Mouse (Mus musculus) neural tube, embryonic 15.5 days (tissue): ENCODE data around the gene Pan2. TPM values are rescaled to one million over a fixed set of nuclear protein-coding genes. Genes with fewer than 3 reads are reported as not detected.

Source experiments
- ATAC-seq: fragments of 200-750 bp; cut with Nextera tagmentation; 2 replicates; pipeline ENCODE4 v1.8.0; 2017; ENCODE audit warnings: mild to moderate bottlenecking, moderate TSS enrichment, moderate library complexity; ENCODE audit not compliant: low FRiP score
- H3K27ac ChIP-seq: fragments of 300-500 bp; sonication (generic); replicated peaks from 2 replicates; pipeline ENCODE4 v1.5.1; 2015; ENCODE audit warnings: mild to moderate bottlenecking, inconsistent platforms
- H3K27me3 ChIP-seq: fragments of 300-500 bp; sonication (generic); replicated peaks from 2 replicates; pipeline ENCODE4 v1.6.1; 2015; ENCODE audit warnings: inconsistent platforms
- H3K36me3 ChIP-seq: fragments of 300-500 bp; sonication (generic); 2 replicates; pipeline ENCODE4 v1.6.1; 2015; ENCODE audit warnings: inconsistent platforms
- H3K4me1 ChIP-seq: fragments of 300-500 bp; sonication (generic); 2 replicates; pipeline ENCODE4 v1.6.1; 2015; ENCODE audit warnings: inconsistent platforms
- H3K4me2 ChIP-seq: fragments of 300-500 bp; sonication (generic); 2 replicates; pipeline ENCODE4 v1.6.1; 2015; ENCODE audit warnings: inconsistent platforms, mild to moderate bottlenecking, moderate library complexity
- H3K4me3 ChIP-seq: fragments of 300-500 bp; sonication (generic); replicated peaks from 2 replicates; pipeline ENCODE4 v1.5.1; 2015; ENCODE audit warnings: mild to moderate bottlenecking, inconsistent platforms
- H3K9ac ChIP-seq: fragments of 300-500 bp; sonication (generic); replicated peaks from 2 replicates; pipeline ENCODE4 v1.6.1; 2015; ENCODE audit warnings: mild to moderate bottlenecking, inconsistent platforms
- H3K9me3 ChIP-seq: fragments of 300-500 bp; sonication (generic); replicated peaks from 2 replicates; pipeline ENCODE4 v1.6.1; 2016; ENCODE audit warnings: inconsistent platforms
- WGBS: fragments of 180-500 bp; shearing (Covaris S2); methylation state at CpG from one replicate; pipeline ENCODE4 v1.1.7; 2015; ENCODE audit warnings: mixed read lengths; 5-methylcytosine and 5-hydroxymethylcytosine counted together
- polyA plus RNA-seq: library from polyadenylated mRNA; unstranded; fragments of >200 nt; fragmentation: Nextera tagmentation; extraction: Ambion mirVana; gene quantifications from 2 replicates; pipeline ENCODE4 v1.2.1, GENCODE M21; 2015

Gene Pan2
- polyA plus RNA-seq, 1 experiment from 2014 or later = 17.4 TPM

DNA sequence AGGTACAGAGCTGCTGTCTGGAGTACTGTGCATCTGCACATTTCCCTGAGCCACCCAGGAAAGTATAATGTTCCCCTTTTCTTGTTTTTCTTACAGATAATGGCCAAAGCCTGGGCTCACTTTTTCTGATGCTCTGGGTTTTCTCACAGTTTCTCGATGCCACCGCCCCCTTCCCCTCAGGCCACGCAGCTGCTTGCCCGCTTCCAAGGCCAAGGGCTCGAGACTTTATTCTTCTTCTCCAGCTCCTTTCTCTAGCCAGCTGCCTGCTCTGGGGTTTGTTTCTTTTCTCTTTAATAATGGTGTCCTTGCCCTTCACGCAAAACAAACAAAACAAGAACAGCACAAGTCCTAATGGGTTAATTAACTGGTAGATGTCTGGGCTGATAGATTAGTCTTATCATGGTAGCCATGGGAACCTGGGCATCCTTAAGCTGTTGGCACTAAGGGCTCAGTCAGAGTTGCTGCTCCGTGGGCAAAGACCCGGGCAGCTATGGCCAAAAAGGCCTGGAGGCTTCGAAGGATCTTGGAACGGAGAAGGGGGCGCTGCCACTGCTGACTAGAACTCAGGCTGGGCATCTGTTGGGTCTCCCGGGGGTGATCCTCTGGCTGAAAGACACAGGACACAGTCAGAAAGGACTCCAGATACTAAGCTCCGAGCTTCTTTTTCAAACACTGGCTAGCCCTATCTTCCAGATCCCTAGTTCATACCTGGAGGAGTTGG is 6.6 kb upstream of the Pan2 start:
- WGBS = 63% methylated on average over 13 of the region's 13 CpGs
- no peak overlapping the region for H3K9ac ChIP-seq
- no peak overlapping the region for H3K4me3 ChIP-seq
- no peak for ATAC-seq
- no peak overlapping the region for H3K4me2 ChIP-seq
- H3K27me3 ChIP-seq = no peaks in the 10 kb centered on the region
- no peaks in the 10 kb centered on the region for H3K9me3 ChIP-seq
- H3K4me1 ChIP-seq = no peaks in the 10 kb centered on the region
- peaks cover 17% of the 10 kb centered on the region for H3K36me3 ChIP-seq
- H3K27ac ChIP-seq = no peak overlapping the region

DNA sequence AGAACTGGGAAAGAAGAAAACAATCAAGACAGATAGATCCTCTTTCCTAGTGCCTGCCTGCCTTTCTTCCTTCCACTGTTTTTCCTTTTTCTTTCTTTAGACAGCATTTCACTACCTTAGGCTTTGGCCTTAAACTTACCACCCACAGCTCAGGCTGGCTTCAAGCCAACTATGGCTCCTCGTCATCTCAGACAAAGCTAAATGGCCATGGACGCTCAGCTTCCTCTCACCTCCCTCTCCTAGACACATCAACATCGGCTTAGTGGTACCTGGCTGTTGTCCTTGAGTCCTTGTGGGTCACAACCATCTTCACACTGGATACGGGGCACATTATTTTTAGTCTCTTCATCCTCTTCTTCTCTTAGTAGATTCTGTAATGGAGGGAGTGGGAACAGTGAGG is 5.9 kb upstream of the Pan2 start:
- Histone ChIP-seq H3K4me2 (no peak overlapping the region), H3K4me3 (no peak overlapping the region), H3K27me3 (no peaks in the 10 kb centered on the region), H3K36me3 (peaks cover 11% of the 10 kb centered on the region), H3K27ac (no peak overlapping the region), H3K9me3 (no peaks in the 10 kb centered on the region), H3K9ac (no peak overlapping the region), H3K4me1 (peaks cover 3% of the 10 kb centered on the region)
- WGBS = 65% methylated on average over 4 of the region's 4 CpGs
- ATAC-seq = no peak

DNA sequence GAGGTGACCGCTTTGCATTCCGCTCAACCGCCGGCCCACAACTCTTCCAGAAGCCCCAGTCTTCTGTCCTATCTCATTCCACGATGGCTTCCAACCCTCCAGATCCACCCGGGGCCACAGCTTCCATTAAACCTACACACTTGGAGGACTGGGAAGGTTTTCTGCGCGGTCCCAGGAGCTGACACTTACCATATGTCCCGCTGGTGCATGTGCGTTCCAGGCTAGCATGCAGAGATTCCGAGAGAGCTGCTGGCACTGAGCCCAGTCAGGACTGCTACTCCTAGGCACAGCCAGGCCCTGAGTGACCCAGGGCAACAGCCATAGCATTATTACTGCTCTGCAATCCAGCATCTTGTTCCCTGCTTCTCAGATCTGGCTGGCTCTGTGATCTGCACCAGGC is 5.5 kb upstream of the Pan2 start:
- Histone ChIP-seq H3K9ac (no peak overlapping the region), H3K4me2 (no peak overlapping the region), H3K4me1 (peaks cover 7% of the 10 kb centered on the region), H3K36me3 (peaks cover 7% of the 10 kb centered on the region; the same call in 1 of the 2 replicates), H3K27ac (no peak overlapping the region), H3K27me3 (no peaks in the 10 kb centered on the region), H3K9me3 (no peaks in the 10 kb centered on the region), H3K4me3 (no peak overlapping the region)
- no peak for ATAC-seq
- 73% methylated on average over 11 of the region's 11 CpGs for WGBS

DNA sequence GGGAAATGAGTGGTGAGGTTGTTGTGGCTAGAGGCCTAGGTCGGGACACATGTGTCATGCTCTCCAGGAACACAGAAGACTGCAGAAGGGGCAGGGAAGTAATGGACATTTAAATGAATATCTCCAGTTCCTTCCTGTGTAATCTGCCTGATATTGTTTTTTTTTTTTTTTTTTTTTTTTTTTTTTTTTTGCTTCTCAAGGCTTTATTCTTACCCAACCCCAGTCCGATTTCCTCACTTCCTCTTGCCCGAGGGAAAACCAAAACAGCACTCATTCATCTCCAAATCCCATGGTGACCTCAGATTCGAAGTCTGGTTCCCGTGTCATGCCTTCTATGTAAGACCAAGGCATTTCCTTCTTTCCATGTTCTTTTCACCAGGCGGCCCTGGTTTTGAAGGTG is 4.9 kb upstream of the Pan2 start:
- 0 out of 2 replicates have a peak, but pooled peaks cover 3% of the 10 kb centered on the region for H3K36me3 ChIP-seq
- no peak overlapping the region for H3K27ac ChIP-seq
- H3K4me1 ChIP-seq = peaks cover 7% of the 10 kb centered on the region
- H3K4me3 ChIP-seq = no peak overlapping the region
- ATAC-seq = no peak
- 76% methylated on average over 6 of the region's 6 CpGs for WGBS
- no peaks in the 10 kb centered on the region for H3K9me3 ChIP-seq
- no peaks in the 10 kb centered on the region for H3K27me3 ChIP-seq
- H3K9ac ChIP-seq = no peak overlapping the region
- no peak overlapping the region for H3K4me2 ChIP-seq

DNA sequence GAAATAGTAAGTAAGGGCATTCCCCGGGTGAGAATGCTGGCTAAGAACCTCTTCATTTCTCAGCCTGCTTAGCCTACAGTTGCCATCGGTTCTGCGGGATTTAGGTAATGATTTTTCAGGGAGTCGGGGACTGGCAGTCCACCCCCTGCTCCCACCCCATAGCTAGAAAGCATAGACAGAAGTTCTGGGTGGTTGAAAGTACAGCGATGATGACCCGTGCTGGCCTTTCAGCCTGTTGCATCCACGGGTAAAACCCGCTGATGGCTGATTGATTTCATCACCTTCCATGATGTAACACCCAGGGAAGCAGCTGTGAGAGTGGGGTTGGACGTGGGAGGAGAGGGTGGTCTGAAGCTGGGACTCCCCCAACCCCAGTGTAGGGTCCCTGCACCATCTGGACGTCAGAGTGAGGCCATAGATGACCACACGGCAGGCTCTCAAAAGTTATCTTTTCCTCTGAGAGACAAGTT is 4.4 kb upstream of the Pan2 start, which contains the start of gene Il23a:
Gene Il23a (minus strand): TSS at position 51 of the 470 bp plus-strand sequence.
- no peaks in the 10 kb centered on the region for H3K36me3 ChIP-seq
- H3K4me1 ChIP-seq = peaks cover 9% of the 10 kb centered on the region
- no peak within 1 kb of the TSS for H3K9ac ChIP-seq
- no peaks in the 10 kb centered on the region for H3K27me3 ChIP-seq
- no peak for ATAC-seq
- H3K4me2 ChIP-seq = no peak within 1 kb of the TSS
- WGBS = 84% methylated on average over 11 of the region's 11 CpGs
- no peak within 1 kb of the TSS for H3K4me3 ChIP-seq
- H3K27ac ChIP-seq = no peak within 1 kb of the TSS
- no peaks in the 10 kb centered on the region for H3K9me3 ChIP-seq

DNA sequence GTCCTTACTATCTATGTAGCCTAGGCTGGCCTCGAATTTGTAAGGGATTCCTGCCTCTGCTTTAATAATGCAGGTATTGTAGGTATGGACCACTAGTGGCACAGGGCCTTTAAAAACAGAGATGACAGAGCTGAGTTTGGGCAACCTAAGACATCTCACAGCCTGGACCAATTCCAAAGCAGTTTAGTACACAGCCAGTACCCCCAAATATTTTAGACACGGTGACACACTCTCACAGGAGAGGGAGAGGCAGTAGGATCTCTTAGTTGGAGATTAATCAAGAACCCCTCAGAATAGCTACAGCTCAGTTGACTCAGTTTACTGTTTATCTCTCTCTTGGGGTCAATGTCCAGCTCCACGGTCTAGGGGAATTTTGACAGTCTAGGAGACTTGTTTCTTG is 778 bp upstream of the Pan2 start:
- H3K4me1 ChIP-seq = peaks cover 20% of the 10 kb centered on the region
- no peaks in the 10 kb centered on the region for H3K36me3 ChIP-seq
- no peak for ATAC-seq
- 41% methylated on average over 3 of the region's 3 CpGs for WGBS
- H3K9ac ChIP-seq = peak overlapping the region; percentile 91
- H3K27ac ChIP-seq = peak overlapping the region; percentile 99
- H3K4me3 ChIP-seq = peak overlapping the region; percentile 62
- no peaks in the 10 kb centered on the region for H3K9me3 ChIP-seq
- H3K27me3 ChIP-seq = no peaks in the 10 kb centered on the region
- peak overlapping the region; percentile 86 for H3K4me2 ChIP-seq

DNA sequence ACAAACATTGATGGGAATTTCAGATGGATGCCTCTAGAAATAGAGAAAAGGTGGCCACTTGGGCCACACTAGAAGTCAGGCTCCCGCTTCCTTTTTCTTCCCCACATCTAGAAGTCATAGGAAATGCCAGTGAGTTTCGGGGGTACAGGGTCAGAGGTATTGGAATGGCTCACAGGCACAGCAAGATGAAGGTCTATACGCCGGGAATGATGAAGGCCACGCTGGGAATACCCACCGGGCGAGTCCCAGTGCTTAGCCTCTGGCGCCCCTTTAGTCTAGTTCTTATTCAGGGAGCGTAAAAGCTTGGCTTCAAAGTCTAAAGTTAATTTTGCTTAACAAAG is 380 bp upstream of the Pan2 start:
- WGBS = under 1% methylated on average over 9 of the region's 9 CpGs
- Histone ChIP-seq H3K27ac (peak overlapping the region; percentile 99), H3K9me3 (no peaks in the 10 kb centered on the region), H3K36me3 (0 out of 2 replicates have a peak, but pooled peaks cover under 1% of the 10 kb centered on the region), H3K4me3 (peak overlapping the region; percentile 62), H3K4me1 (peaks cover 20% of the 10 kb centered on the region), H3K9ac (peak overlapping the region; percentile 91), H3K4me2 (peak overlapping the region; percentile 86), H3K27me3 (no peaks in the 10 kb centered on the region)
- peak; percentile 63 for ATAC-seq

DNA sequence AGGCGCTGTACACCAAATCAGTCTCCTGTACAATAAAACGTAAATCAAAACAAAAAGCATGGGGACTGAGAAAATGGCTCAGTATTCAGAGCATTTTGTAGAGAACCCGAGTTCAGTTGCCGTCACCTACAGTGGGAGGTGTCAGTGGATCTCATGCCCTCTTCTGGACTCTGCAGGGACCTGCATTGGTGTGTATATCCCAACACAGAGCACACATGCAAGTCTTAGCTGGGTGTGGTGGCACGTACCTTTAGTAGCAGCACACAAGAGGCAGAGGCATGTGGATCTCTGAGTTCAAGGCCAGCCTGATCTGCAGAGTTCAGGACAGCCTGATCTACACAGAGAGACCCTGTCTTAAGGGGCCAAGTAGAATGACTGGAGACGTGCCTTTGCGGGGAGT is 6.5 kb downstream of the Pan2 start:
- Histone ChIP-seq H3K36me3 (peaks cover 42% of the 10 kb centered on the region), H3K9me3 (no peaks in the 10 kb centered on the region), H3K27ac (0 out of 2 replicates have a peak overlapping the region, but pooled peaks have one; percentile 9), H3K27me3 (no peaks in the 10 kb centered on the region), H3K4me2 (no peak overlapping the region), H3K4me1 (peaks cover 11% of the 10 kb centered on the region), H3K4me3 (no peak overlapping the region), H3K9ac (no peak overlapping the region)
- no peak for ATAC-seq
- WGBS = 80% methylated on average over 7 of the region's 7 CpGs

DNA sequence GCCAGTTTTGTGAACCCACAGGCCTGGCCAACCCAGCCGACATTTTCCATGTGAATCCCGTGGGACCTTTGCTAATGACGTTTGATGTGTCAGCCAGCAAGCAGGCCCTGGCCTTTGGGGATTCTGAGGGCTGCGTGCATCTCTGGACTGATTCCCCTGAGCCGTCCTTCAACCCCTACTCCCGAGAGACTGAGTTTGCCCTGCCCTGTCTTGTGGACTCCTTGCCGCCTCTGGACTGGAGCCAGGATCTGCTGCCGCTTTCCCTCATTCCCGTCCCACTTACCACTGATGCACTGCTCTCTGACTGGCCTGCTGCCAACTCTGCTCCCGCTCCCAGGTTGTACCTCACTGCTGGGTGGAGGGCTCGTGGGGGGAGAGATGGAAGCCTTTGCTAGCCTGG is 7.0 kb downstream of the Pan2 start:
- Histone ChIP-seq H3K27ac (peak overlapping the region; percentile 9; the same call in 1 of the 2 replicates), H3K4me1 (peaks cover 9% of the 10 kb centered on the region), H3K4me3 (no peak overlapping the region), H3K36me3 (peaks cover 47% of the 10 kb centered on the region), H3K9me3 (no peaks in the 10 kb centered on the region), H3K4me2 (no peak overlapping the region), H3K9ac (0 out of 2 replicates have a peak overlapping the region, but pooled peaks have one; percentile 14), H3K27me3 (no peaks in the 10 kb centered on the region)
- WGBS = 50% methylated on average over 11 of the region's 11 CpGs
- peak; percentile 14; the same call in 1 of the 2 replicates for ATAC-seq

DNA sequence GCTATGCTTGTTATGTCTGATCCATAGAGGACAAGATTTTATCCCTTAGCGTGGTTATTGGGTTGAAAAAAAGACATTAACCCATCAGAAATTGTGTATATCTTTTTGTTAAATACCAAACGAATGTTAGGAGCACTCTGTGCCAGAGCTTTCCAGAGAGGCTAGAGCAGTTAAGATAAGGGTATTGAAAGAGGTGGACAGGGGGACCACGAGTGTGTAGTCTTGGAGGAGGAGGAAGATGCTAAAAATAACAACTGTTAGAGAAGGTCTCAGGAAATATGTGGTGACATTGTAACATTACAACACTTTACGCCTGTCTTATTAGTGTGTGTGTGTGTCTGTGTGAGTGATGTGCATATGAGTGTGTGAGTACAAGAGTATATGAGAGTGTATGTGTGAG is 7.8 kb downstream of the Pan2 start:
- Histone ChIP-seq H3K27me3 (no peaks in the 10 kb centered on the region), H3K36me3 (peaks cover 54% of the 10 kb centered on the region), H3K9ac (no peak overlapping the region), H3K27ac (no peak overlapping the region), H3K4me3 (no peak overlapping the region), H3K9me3 (no peaks in the 10 kb centered on the region), H3K4me2 (no peak overlapping the region), H3K4me1 (peaks cover 9% of the 10 kb centered on the region)
- WGBS = 90% methylated on average over 4 of the region's 4 CpGs
- ATAC-seq = no peak

DNA sequence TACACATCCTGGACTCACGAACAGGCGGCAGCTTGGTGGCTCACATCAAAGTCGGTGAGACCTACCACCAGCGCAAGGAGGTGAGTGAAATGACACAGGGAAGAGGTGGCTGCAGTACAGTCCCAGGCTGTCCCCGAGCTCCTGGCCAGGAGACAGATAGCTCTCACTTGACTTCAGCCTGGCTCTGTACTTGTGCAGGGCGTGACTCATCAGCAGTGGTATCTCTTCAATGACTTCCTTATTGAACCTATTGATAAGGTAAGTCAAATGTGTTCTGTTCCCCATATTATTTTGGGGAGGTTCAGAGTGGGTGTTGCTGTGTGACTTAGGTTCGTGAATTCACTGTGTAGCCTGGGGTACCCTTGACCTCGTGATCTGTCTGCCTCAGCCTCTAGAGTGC is 12.4 kb downstream of the Pan2 start:
- Histone ChIP-seq H3K9ac (no peak overlapping the region), H3K4me3 (no peak overlapping the region), H3K9me3 (no peaks in the 10 kb centered on the region), H3K27me3 (no peaks in the 10 kb centered on the region), H3K36me3 (peaks cover 75% of the 10 kb centered on the region), H3K4me2 (no peak overlapping the region), H3K27ac (no peak overlapping the region), H3K4me1 (peaks cover under 1% of the 10 kb centered on the region; the same call in 1 of the 2 replicates)
- 93% methylated on average over 8 of the region's 8 CpGs for WGBS
- no peak for ATAC-seq

DNA sequence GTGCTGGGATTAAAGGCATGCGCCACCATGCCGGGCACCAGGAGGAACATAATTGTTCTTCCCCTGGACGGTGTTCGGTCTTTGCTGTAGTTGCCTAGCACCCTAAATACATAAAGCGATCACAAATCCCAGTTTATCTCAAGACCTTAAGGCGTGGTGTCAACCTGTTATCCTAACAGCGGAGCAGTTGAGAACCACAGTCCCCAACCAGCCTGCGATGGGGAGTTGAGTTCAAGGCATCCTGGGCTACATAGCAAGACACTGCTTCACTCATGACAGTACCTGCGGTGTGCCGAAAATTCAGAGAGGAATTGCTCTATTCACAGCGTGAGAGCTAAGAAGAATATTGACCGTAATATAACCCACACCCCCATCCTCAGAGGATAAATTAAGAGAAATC is 18.5 kb downstream of the Pan2 start:
- ATAC-seq = no peak
- WGBS = 61% methylated on average over 12 of the region's 12 CpGs
- no peaks in the 10 kb centered on the region for H3K9me3 ChIP-seq
- H3K36me3 ChIP-seq = peaks cover 54% of the 10 kb centered on the region
- H3K4me2 ChIP-seq = peak overlapping the region; percentile 77
- H3K4me1 ChIP-seq = peaks cover 19% of the 10 kb centered on the region
- H3K9ac ChIP-seq = peak overlapping the region; percentile 23; the same call in 1 of the 2 replicates
- peak overlapping the region; percentile 46; the same call in 1 of the 2 replicates for H3K27ac ChIP-seq
- no peaks in the 10 kb centered on the region for H3K27me3 ChIP-seq
- peak overlapping the region; percentile 91 for H3K4me3 ChIP-seq
